Mouse (Mus musculus) kidney, adult 8-10 months (tissue): ENCODE data around the gene Acad10.
A peak's percentile ranks its signal among the peaks of the same experiment; 100 is the strongest.

ENCODE experiments used
- DNase-seq, 2 experiments: peaks; one replicate each; pipeline ENCODE4 v3.0.0; 2022

The Acad10 gene

DNA sequence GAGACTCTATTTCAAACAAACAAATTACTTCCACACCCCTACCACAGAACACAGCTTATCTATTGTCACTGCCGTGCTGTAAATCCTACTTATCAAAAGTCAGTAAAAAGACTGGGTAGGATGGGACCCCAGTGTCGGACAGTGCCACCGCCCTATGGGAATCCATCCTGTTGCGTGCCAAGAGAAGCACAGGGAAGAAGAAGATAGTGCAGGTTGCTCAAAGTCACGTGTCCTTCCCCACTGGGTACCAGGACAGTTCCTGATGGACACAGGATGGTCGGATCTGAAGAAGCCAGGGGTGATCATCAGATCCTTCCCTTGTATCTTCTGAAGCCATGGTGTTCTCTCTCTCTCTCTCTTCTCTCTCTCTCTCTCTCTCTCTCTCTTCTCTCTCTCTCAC, 64.6 kb downstream of the Acad10 start:
- DNase-seq, result no peak

- DNase-seq, result no peak
Observed at GRCm38 (mm10) chr5:121594714-121595313, 65.5 kb downstream of the Acad10 start.

GRCm38 (mm10) chr5:121593451-121594401, 66.6 kb downstream of the Acad10 start, which contains the start of gene Aldh2:
TSS of gene Aldh2 (minus strand) at chr5:121593824.
- peak; percentile 90 to 91 for DNase-seq

- DNase-seq, result no peak
Observed at GRCm38 (mm10) chr5:121592816-121593407, 67.4 kb downstream of the Acad10 start.

GRCm38 (mm10) chr5:121592064-121592815, 68.1 kb downstream of the Acad10 start:
- DNase-seq, result no peak

DNA sequence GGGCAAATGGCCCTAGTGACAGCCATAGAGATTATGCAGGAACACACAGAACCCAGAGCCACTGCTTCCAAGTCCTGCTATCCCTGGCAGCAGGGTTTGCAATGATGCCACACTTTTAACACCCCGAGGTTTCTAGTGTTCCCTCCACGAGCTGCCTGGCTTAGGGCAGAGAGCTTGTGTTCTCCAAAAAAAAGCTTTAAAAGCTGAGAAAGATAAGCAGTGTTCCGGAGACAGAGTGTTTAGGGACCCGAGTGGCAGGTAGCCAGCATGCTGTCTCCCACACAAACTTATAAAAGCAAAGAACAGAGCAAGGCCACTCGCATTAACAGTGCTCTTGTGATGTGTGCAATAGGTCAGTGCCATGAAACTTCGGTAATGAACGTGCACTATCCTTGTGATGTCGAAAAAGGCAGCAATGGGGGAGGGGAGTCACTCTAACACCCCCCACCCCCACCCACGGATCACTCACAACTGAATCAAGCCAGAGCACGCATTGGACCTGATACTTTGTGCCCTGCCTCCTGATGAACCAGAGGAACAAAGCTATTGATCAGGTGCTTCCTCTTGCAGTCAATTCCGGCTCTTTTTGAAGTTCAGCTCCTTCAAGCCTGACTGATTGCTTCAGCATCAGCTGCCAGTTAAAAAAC, 68.8 kb downstream of the Acad10 start:
- no peak for DNase-seq

GRCm38 (mm10) chr5:121589928-121590327, 70.4 kb downstream of the Acad10 start:
- DNase-seq, result no peak

DNA sequence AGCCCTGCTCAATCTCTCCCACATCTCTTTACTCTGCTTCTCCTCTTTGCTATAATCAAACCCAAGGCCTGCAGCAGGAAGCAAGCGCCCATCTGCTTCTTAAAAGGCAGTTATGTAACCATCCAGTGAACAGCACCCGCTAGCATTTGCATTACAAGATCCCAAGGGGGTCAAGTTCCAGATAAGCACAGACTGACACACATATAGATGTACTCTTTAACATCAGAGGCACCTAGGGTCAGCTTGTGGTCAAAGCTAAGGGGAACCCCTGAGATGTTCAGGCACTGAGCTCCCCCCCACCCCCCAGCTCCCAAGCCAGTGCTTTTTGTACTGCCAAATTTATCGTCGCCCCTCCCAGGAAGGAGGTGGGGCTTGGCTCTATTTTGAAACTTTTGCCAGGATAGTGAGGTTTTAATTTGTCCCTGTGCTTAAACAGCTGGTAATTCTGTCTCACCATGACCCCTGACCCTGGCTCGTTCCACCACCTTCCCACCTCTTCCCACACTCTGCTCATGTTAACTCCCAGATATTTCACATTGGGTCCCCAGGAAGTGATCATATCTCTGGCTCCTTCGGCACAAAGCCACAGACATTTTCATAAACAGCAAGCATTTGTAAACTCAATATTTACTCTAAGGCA, 73.8 kb downstream of the Acad10 start:
- peak in 1 of 2 experiments; percentile 47 for DNase-seq

DNA sequence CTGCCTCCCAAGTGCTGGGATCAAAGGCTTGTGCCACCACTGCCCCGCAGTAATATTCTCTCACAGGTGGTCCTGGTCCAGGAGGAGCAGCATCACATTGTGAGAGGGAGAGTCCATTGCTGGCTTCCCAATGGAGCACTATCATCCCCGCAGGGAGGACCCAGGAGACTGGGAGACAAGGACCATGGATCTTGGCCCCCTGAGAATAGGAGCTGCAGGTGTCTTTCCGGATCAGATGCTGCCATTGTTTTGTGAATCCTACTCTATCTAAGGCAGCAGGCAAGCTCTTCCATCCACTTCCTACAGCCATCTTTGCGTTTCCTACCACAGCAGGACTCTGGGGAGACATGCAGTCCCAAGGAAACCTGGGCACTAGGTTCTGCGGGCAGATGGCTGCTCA, 74.6 kb downstream of the Acad10 start:
- no peak for DNase-seq

DNA sequence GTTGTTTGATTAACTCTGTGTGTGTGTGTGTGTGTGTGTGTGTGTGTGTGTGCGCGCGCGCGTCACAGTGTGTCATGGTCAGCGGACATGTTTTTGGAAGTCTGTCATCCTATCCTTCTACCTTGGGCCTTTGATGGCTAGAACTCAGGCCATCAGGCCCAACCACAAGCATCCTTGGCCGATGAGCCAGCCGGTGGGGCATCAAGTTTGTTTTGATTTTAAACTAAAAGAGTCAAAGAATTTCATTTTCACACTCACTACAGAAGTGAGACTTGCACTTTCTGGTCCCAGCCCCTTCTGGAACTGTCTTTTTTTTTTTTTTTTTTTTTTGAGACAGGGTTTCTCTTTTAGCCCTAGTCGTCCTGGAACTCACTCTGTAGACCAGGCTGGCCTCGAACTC, 75.3 kb downstream of the Acad10 start:
- DNase-seq, result no peak

GRCm38 (mm10) chr5:121583765-121584501, 76.4 kb downstream of the Acad10 start:
- peak; percentile 99 for DNase-seq

- no peak for DNase-seq
Observed at GRCm38 (mm10) chr5:121581945-121582344, 78.4 kb downstream of the Acad10 start.

- no peak for DNase-seq
Observed at GRCm38 (mm10) chr5:121576927-121577488, 83.3 kb downstream of the Acad10 start.

- no peak for DNase-seq
Observed at GRCm38 (mm10) chr5:121575867-121576266, 84.4 kb downstream of the Acad10 start.

DNA sequence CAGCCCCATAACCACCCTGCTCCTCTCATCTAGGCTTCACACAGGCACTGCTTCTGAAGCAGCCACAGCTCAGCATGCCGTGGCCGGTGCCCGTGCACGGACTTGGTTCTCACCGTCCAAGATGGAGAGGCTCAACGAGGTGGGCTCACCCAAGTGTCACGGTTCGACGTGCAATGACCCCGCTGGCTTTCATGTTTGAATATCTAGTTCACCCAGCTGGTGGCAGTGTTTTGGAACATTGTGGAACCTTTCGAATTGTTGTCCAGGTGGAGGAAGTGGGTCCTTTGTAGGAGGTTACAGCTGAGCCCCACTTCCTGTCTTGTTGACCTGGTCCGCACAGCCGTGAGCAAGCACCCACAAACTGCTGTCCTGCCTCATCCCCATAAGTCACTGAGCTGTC, 86.2 kb downstream of the Acad10 start:
- DNase-seq, result no peak
